Mouse (Mus musculus): ENCODE results near the gene Tmem198. TPM values are rescaled to one million over a fixed set of nuclear protein-coding genes. Genes with fewer than 3 reads are reported as not detected.
A peak's percentile ranks its signal among the peaks of the same experiment; 100 is the strongest.

Gene Tmem198
- polyA plus RNA-seq, 2 experiments: 0.51 to 1.4 TPM

GRCm38 (mm10) chr1:75462636-75463035 lies 16.7 kb upstream of the Tmem198 start:
- Histone ChIP-seq H3K36me3 (ENCODE audit: control insufficient read depth, insufficient read depth, low read length) (no peaks in the 10 kb centered on the region), H3K4me1 (ENCODE audit: control insufficient read depth, insufficient read depth, low read length) (peaks cover 18% of the 10 kb centered on the region), H3K9me3 (ENCODE audit: control insufficient read depth, low read length) (no peaks in the 10 kb centered on the region), H3K4me2 (replicated peaks; ENCODE audit: low read depth, low read length, severe bottlenecking) (no peak overlapping the region), H3K9ac (ENCODE audit: low read depth, low read length, severe bottlenecking) (no peak overlapping the region), H3K27ac (replicated peaks; ENCODE audit: low read depth, low read length) (no peak overlapping the region), H3K4me3 (replicated peaks; ENCODE audit: low read length) (no peak overlapping the region), H3K27me3 (ENCODE audit: control insufficient read depth, insufficient read depth, low read length) (peaks cover 10% of the 10 kb centered on the region)
- ATAC-seq (ENCODE audit: low FRiP score, low read depth): no peak
- DNase-seq (ENCODE audit: low spot score): no peak
- 45% methylated on average over 1 of the region's 1 CpGs for WGBS
- TF ChIP-seq POLR2A (IDR thresholded peaks at IDR 0.05; ENCODE audit: borderline replicate concordance, extremely low read depth, insufficient read depth, insufficient read length): no peak

- H3K9me3 ChIP-seq (ENCODE audit: control insufficient read depth, low read length): no peaks in the 10 kb centered on the region
- no peak overlapping the region for H3K9ac ChIP-seq (ENCODE audit: low read depth, low read length, severe bottlenecking)
- no peak overlapping the region for H3K27ac ChIP-seq (replicated peaks; ENCODE audit: low read depth, low read length)
- H3K4me1 ChIP-seq (ENCODE audit: control insufficient read depth, insufficient read depth, low read length): peaks cover 7% of the 10 kb centered on the region
- no peak for TF ChIP-seq POLR2A (IDR thresholded peaks at IDR 0.05; ENCODE audit: borderline replicate concordance, extremely low read depth, insufficient read depth, insufficient read length)
- H3K36me3 ChIP-seq (ENCODE audit: control insufficient read depth, insufficient read depth, low read length): no peaks in the 10 kb centered on the region
- ATAC-seq (ENCODE audit: low FRiP score, low read depth) (no peak), DNase-seq (ENCODE audit: low spot score) (no peak)
- H3K4me2 ChIP-seq (replicated peaks; ENCODE audit: low read depth, low read length, severe bottlenecking): no peak overlapping the region
- 77% methylated on average over 5 of the region's 5 CpGs for WGBS
- H3K4me3 ChIP-seq (replicated peaks; ENCODE audit: low read length): no peak overlapping the region
- peaks cover 10% of the 10 kb centered on the region for H3K27me3 ChIP-seq (ENCODE audit: control insufficient read depth, insufficient read depth, low read length)
These were observed 15.6 kb upstream of the Tmem198 start for GRCm38 (mm10) chr1:75463652-75464204.

DNA sequence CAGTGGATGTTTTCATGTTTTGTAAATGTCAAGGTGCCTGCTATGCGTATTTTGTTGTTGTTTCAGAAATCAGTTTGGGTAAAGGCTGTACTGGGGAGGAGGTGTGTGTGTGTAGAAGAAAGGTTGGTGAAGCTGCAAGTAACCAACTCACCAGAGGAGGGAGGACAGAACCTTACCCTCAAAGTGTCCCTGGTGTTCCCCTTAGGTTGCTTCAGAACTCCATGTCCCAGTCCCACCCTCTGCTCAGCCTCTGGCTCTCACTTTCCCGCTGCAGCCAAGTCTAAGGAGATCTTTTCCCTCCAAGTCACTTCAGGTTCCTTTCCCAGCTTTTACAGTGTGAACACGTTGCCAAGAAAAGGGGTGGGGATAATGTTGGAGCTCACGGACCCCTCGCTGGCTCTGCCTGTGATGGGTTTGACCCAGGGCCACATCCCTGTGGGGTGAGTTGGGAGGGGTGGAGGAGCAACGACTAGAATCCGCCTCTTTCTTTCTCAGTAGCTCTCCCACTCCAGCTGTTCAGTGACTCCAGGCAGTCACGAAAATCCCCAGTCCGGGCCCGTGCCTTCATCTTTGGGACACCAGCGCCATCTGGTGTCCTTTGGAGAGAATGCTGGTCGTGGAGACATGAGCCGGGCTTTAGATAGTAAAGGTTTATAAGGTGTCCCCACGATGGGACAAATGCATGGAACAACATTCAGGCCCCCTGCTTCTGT lies 12.0 kb upstream of the Tmem198 start:
- ATAC-seq (ENCODE audit: low FRiP score, low read depth): peak; percentile 91
- Histone ChIP-seq H3K4me2 (replicated peaks; ENCODE audit: low read depth, low read length, severe bottlenecking) (no peak overlapping the region; the same call in 1 of the 2 replicates), H3K9ac (ENCODE audit: low read depth, low read length, severe bottlenecking) (no peak overlapping the region), H3K27ac (replicated peaks; ENCODE audit: low read depth, low read length) (no peak overlapping the region), H3K4me3 (replicated peaks; ENCODE audit: low read length) (no peak overlapping the region), H3K9me3 (ENCODE audit: control insufficient read depth, low read length) (no peaks in the 10 kb centered on the region), H3K4me1 (ENCODE audit: control insufficient read depth, insufficient read depth, low read length) (no peaks in the 10 kb centered on the region), H3K36me3 (ENCODE audit: control insufficient read depth, insufficient read depth, low read length) (peaks cover 4% of the 10 kb centered on the region; the same call in 1 of the 2 replicates), H3K27me3 (ENCODE audit: control insufficient read depth, insufficient read depth, low read length) (no peaks in the 10 kb centered on the region)
- DNase-seq (ENCODE audit: low spot score): peak; percentile 84
- WGBS: 7% methylated on average over 14 of the region's 14 CpGs
- TF ChIP-seq POLR2A (IDR thresholded peaks at IDR 0.05; ENCODE audit: borderline replicate concordance, extremely low read depth, insufficient read depth, insufficient read length): no peak

GRCm38 (mm10) chr1:75469287-75469825 lies 10.0 kb upstream of the Tmem198 start:
- 0 out of 2 replicates have a peak, but pooled peaks cover 3% of the 10 kb centered on the region for H3K4me1 ChIP-seq (ENCODE audit: control insufficient read depth, insufficient read depth, low read length)
- H3K9ac ChIP-seq (ENCODE audit: low read depth, low read length, severe bottlenecking): no peak overlapping the region
- no peaks in the 10 kb centered on the region for H3K27me3 ChIP-seq (ENCODE audit: control insufficient read depth, insufficient read depth, low read length)
- 81% methylated on average over 17 of the region's 17 CpGs for WGBS
- no peaks in the 10 kb centered on the region for H3K9me3 ChIP-seq (ENCODE audit: control insufficient read depth, low read length)
- DNase-seq (ENCODE audit: low spot score): no peak
- no peak for TF ChIP-seq POLR2A (IDR thresholded peaks at IDR 0.05; ENCODE audit: borderline replicate concordance, extremely low read depth, insufficient read depth, insufficient read length)
- H3K4me2 ChIP-seq (replicated peaks; ENCODE audit: low read depth, low read length, severe bottlenecking): no peak overlapping the region
- H3K4me3 ChIP-seq (replicated peaks; ENCODE audit: low read length): no peak overlapping the region
- no peak overlapping the region for H3K27ac ChIP-seq (replicated peaks; ENCODE audit: low read depth, low read length)
- peaks cover 23% of the 10 kb centered on the region for H3K36me3 ChIP-seq (ENCODE audit: control insufficient read depth, insufficient read depth, low read length)
- no peak for ATAC-seq (ENCODE audit: low FRiP score, low read depth)

GRCm38 (mm10) chr1:75476441-75476840 lies 2.9 kb upstream of the Tmem198 start:
- no peaks in the 10 kb centered on the region for H3K9me3 ChIP-seq (ENCODE audit: control insufficient read depth, low read length)
- H3K27ac ChIP-seq (replicated peaks; ENCODE audit: low read depth, low read length): no peak overlapping the region
- no peak overlapping the region for H3K4me3 ChIP-seq (replicated peaks; ENCODE audit: low read length)
- no peak for TF ChIP-seq POLR2A (IDR thresholded peaks at IDR 0.05; ENCODE audit: borderline replicate concordance, extremely low read depth, insufficient read depth, insufficient read length)
- H3K4me2 ChIP-seq (replicated peaks; ENCODE audit: low read depth, low read length, severe bottlenecking): no peak overlapping the region
- H3K27me3 ChIP-seq (ENCODE audit: control insufficient read depth, insufficient read depth, low read length): peaks cover 5% of the 10 kb centered on the region; the same call in 1 of the 2 replicates
- ATAC-seq (ENCODE audit: low FRiP score, low read depth): no peak
- 94% methylated on average over 11 of the region's 11 CpGs for WGBS
- no peak overlapping the region for H3K9ac ChIP-seq (ENCODE audit: low read depth, low read length, severe bottlenecking)
- DNase-seq (ENCODE audit: low spot score): no peak
- peaks cover 19% of the 10 kb centered on the region for H3K4me1 ChIP-seq (ENCODE audit: control insufficient read depth, insufficient read depth, low read length)
- H3K36me3 ChIP-seq (ENCODE audit: control insufficient read depth, insufficient read depth, low read length): peaks cover 47% of the 10 kb centered on the region

Data from limb, embryonic 14.5 days (tissue).